Mouse (Mus musculus) lung, embryonic 14.5 days (tissue): ENCODE data around the gene Dhdh. TPM values are rescaled to one million over a fixed set of nuclear protein-coding genes. Genes with fewer than 3 reads are reported as not detected.
"Not testable (repeated sequence)": the region's sequence is repeated elsewhere in the genome, so short reads cannot be mapped to it uniquely, and the experiment has no call there.

Experiments used
- ATAC-seq: fragments of 200-750 bp; cut with Nextera tagmentation; 2 replicates; pipeline ENCODE4 v1.8.0; 2017; ENCODE audit warnings: mild to moderate bottlenecking, moderate TSS enrichment, moderate library complexity; ENCODE audit not compliant: insufficient read depth
- DNase-seq: peaks from one replicate; pipeline ENCODE4 v3.0.0-alpha.2; 2015
- H3K27ac ChIP-seq: fragments of 300-500 bp; sonication (generic); 2 replicates; pipeline ENCODE4 v1.5.1; 2014; ENCODE audit warnings: low read depth, mild to moderate bottlenecking, moderate library complexity
- H3K27me3 ChIP-seq: fragments of 300-500 bp; sonication (generic); 2 replicates; pipeline ENCODE4 v1.6.1; 2014; ENCODE audit warnings: low read length, control low read depth; ENCODE audit not compliant: insufficient read depth
- H3K36me3 ChIP-seq: fragments of 300-500 bp; sonication (generic); 2 replicates; pipeline ENCODE4 v1.6.1; 2014; ENCODE audit warnings: control low read depth; ENCODE audit not compliant: insufficient read depth
- H3K4me1 ChIP-seq: fragments of 300-500 bp; sonication (generic); 2 replicates; pipeline ENCODE4 v1.6.1; 2014; ENCODE audit warnings: antibody characterized with exemption, control low read depth; ENCODE audit not compliant: insufficient read depth
- H3K4me2 ChIP-seq: fragments of 300-500 bp; sonication (generic); 2 replicates; pipeline ENCODE4 v1.6.1; 2014; ENCODE audit warnings: mild to moderate bottlenecking
- H3K4me3 ChIP-seq: fragments of 300-500 bp; sonication (generic); 2 replicates; pipeline ENCODE4 v1.5.1; 2014; ENCODE audit warnings: low read depth, low read length
- H3K9ac ChIP-seq: fragments of 300-500 bp; sonication (generic); 2 replicates; pipeline ENCODE4 v1.6.1; 2014
- H3K9me3 ChIP-seq: fragments of 300-500 bp; sonication (generic); 2 replicates; pipeline ENCODE4 v1.6.1; 2016; ENCODE audit warnings: low read depth, low read length, control low read depth
- CTCF ChIP-seq: IDR thresholded peaks from 2 replicates; pipeline ENCODE4 v1.5.1; 2016; ENCODE audit warnings: antibody characterized with exemption, low read depth
- WGBS: fragments of 180-500 bp; shearing (Covaris S2); extraction: QIAGEN DNeasy Blood & Tissue Kit; methylation state at CpG from one replicate; pipeline ENCODE4 v1.1.7; 2014; 5-methylcytosine and 5-hydroxymethylcytosine counted together
- polyA plus RNA-seq: library from polyadenylated mRNA; unstranded; fragments of >200 nt; fragmentation: Nextera tagmentation; extraction: Ambion mirVana; gene quantifications from 2 replicates; pipeline ENCODE4 v1.2.1, GENCODE M21; 2014

The Dhdh gene
- polyA plus RNA-seq, 1 experiment from 2014 or later = 3.0 TPM

DNA sequence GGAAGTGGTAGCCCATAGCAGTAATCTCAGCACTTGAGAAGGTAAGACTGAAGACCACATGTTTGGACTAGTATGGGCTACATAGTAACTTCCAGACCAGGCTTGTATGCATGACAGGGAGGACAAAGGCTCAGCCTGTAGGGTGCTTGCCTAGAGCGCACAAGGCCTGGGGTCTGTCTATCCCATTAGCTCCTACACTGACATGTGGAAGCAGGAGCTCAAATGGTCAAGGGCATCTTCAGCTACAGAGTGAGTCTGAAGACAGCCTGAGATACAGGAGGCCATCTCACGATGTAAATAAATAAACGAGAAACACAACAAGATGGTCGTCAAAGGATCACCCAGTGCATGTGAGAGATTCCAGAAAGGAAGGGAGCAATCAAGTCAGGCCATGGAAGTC, 26.3 kb downstream of the Dhdh start:
- H3K4me1 ChIP-seq = peaks cover 23% of the 10 kb centered on the region
- H3K27ac ChIP-seq = no peak overlapping the region

DNA sequence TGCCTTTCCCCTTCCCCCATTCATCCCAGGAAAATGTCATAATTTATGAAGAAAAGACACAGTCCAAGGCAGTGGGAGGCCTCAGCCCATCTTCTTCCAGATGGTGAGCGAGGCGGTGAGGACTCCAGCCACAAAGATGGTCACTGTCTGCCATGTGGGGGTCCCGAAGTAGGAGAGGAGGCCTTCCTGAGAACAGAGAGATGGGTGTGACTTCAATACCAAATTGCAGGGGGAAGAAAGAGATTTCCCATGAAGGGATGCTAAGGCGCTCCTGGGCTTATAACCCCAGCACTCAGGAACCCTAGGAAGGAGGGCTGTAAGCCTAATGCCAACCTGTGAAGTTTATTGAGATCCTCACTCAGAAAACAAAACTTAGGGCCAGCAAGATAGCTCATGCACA, 26.8 kb downstream of the Dhdh start:
- H3K9ac ChIP-seq = no peak overlapping the region
- DNase-seq = no peak
- H3K27ac ChIP-seq = peak overlapping the region; percentile 21; the same call in 1 of the 2 replicates
- H3K4me2 ChIP-seq = 0 out of 2 replicates have a peak overlapping the region, but pooled peaks have one; percentile 25
- 80% methylated on average over 4 of the region's 4 CpGs for WGBS
- no peak for TF ChIP-seq CTCF
- no peaks in the 10 kb centered on the region for H3K27me3 ChIP-seq
- no peak for ATAC-seq
- H3K36me3 ChIP-seq = peaks cover 62% of the 10 kb centered on the region
- peaks cover 23% of the 10 kb centered on the region for H3K4me1 ChIP-seq
- H3K9me3 ChIP-seq = no peaks in the 10 kb centered on the region
- H3K4me3 ChIP-seq = no peak overlapping the region

More for the DNA sequence above, 26.3 kb downstream of the Dhdh start:
- Histone ChIP-seq H3K9ac (no peak overlapping the region), H3K4me3 (no peak overlapping the region), H3K27me3 (no peaks in the 10 kb centered on the region), H3K36me3 (peaks cover 56% of the 10 kb centered on the region), H3K4me2 (no peak overlapping the region), H3K9me3 (no peaks in the 10 kb centered on the region)
- DNase-seq (no peak), ATAC-seq (no peak)
- 81% methylated on average over 4 of the region's 4 CpGs for WGBS
- no peak for TF ChIP-seq CTCF

DNA sequence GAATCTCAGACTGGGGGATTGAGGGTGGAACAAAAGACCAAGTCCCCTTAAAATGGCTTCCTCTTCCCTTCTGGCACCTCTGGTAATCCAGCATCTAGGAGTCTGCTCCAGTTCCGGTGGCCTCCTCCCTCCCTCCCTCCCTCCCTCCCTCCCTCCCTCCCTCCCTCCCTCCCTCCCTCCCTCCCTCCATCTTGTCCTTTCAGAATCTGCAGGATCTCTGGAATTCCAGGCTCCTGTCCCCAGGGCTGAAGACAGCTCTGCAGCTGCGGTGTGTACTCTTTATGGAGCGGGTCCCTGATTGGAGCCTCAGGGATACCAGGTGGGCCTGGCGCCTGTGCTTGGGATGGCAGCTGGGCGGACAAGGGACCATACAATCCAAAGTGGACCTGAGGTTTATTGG, 27.3 kb downstream of the Dhdh start:
- H3K4me1 ChIP-seq = peaks cover 23% of the 10 kb centered on the region
- peak overlapping the region; percentile 66 for H3K4me2 ChIP-seq
- DNase-seq = no peak
- H3K9ac ChIP-seq = peak overlapping the region; percentile 90
- no peak for TF ChIP-seq CTCF
- no peaks in the 10 kb centered on the region for H3K9me3 ChIP-seq
- 38% methylated on average over 5 of the region's 5 CpGs for WGBS
- peak overlapping the region; percentile 93 for H3K27ac ChIP-seq
- peaks cover 66% of the 10 kb centered on the region for H3K36me3 ChIP-seq
- no peaks in the 10 kb centered on the region for H3K27me3 ChIP-seq
- no peak overlapping the region for H3K4me3 ChIP-seq
- ATAC-seq = no peak

GRCm38 (mm10) chr7:45460860-45461314, 27.7 kb downstream of the Dhdh start:
- H3K4me1 ChIP-seq = peaks cover 23% of the 10 kb centered on the region
- H3K4me2 ChIP-seq = peak overlapping the region; percentile 66
- peak overlapping the region; percentile 90 for H3K9ac ChIP-seq
- WGBS = 10% methylated on average over 13 of the region's 13 CpGs
- H3K27ac ChIP-seq = peak overlapping the region; percentile 93
- TF ChIP-seq CTCF = no peak
- peak overlapping the region; percentile 51 for H3K4me3 ChIP-seq
- H3K9me3 ChIP-seq = no peaks in the 10 kb centered on the region
- ATAC-seq (peak; percentile 30; the same call in 1 of the 2 replicates), DNase-seq (peak; percentile 87)
- peaks cover 69% of the 10 kb centered on the region for H3K36me3 ChIP-seq
- no peaks in the 10 kb centered on the region for H3K27me3 ChIP-seq

- Histone ChIP-seq H3K9ac (peak overlapping the region; percentile 90), H3K36me3 (peaks cover 68% of the 10 kb centered on the region)
- no peak for TF ChIP-seq CTCF
These were observed 28.2 kb downstream of the Dhdh start for GRCm38 (mm10) chr7:45460377-45460776.

GRCm38 (mm10) chr7:45459564-45460140, 29.0 kb downstream of the Dhdh start, which contains the start of gene Ftl1:
TSS of gene Ftl1 (minus strand) at chr7:45459884.
- Histone ChIP-seq H3K9ac (peak within 1 kb of the TSS; percentile 90), H3K36me3 (peaks cover 68% of the 10 kb centered on the region), H3K4me3 (peak within 1 kb of the TSS; percentile 51), H3K27ac (peak within 1 kb of the TSS; percentile 96), H3K4me2 (peak within 1 kb of the TSS; percentile 83), H3K4me1 (peaks cover 23% of the 10 kb centered on the region)
- not testable (repeated sequence) for H3K27me3 ChIP-seq, H3K9me3 ChIP-seq
- DNase-seq = peak; percentile 99
- WGBS = under 1% methylated on average over 31 of the region's 37 CpGs
- ATAC-seq = peak; percentile 94

More at GRCm38 (mm10) chr7:45460377-45460776, 28.2 kb downstream of the Dhdh start:
- ATAC-seq = 0 out of 2 replicates have a peak, but pooled peaks have one; percentile 3
- DNase-seq = peak; percentile 17
- peak overlapping the region; percentile 93 for H3K27ac ChIP-seq
- no peaks in the 10 kb centered on the region for H3K27me3 ChIP-seq
- H3K9me3 ChIP-seq = no peaks in the 10 kb centered on the region
- peaks cover 23% of the 10 kb centered on the region for H3K4me1 ChIP-seq
- peak overlapping the region; percentile 66 for H3K4me2 ChIP-seq
- 62% methylated on average over 7 of the region's 7 CpGs for WGBS
- peak overlapping the region; percentile 51 for H3K4me3 ChIP-seq

DNA sequence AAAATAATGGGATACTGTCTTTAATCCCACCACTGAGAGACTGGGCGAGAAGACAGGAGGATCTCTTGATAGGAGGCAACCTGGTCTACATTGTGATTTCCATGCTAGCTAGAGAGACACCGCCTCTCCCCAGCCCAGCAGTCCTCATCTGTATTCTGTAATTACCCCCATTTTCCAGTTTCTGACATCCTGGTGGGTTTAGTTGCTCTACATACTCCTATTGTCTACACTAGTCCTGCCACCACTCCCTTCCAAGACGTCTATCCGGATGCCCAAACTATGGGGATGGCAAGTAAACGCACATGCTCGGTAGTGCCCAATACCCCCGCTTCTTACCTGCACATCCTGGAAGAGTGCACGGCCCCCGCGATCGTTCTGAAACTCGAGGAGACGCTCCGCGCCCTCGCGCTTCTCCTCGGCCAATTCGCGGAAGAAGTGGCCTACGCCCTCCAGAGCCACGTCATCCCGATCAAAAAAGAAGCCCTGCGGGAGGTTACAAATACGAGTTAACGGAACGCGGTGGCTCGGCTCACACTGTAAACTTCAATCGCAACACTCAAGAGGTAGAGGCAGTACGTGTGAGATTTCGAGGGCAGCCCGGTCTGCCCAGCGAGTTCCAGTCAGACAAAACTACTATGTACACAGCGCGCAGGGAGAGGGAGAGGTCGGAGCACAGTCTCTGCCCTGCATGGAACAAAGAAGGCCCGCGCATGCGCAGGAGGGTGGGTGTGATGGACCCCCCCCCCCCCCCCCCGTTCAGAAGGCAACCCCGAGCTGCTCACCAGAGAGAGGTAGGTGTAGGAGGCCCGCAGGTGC, 29.6 kb downstream of the Dhdh start:
- WGBS = under 1% methylated on average over 39 of the region's 43 CpGs
- H3K27ac ChIP-seq = peak overlapping the region; percentile 96
- peak overlapping the region; percentile 90 for H3K9ac ChIP-seq
- no peak for TF ChIP-seq CTCF
- H3K27me3 ChIP-seq = no peaks in the 10 kb centered on the region
- H3K9me3 ChIP-seq = no peaks in the 10 kb centered on the region
- peak; percentile 75 for ATAC-seq
- H3K36me3 ChIP-seq = peaks cover 68% of the 10 kb centered on the region
- peak overlapping the region; percentile 83 for H3K4me2 ChIP-seq
- peak overlapping the region; percentile 51 for H3K4me3 ChIP-seq
- peak; percentile 91 for DNase-seq
- peaks cover 23% of the 10 kb centered on the region for H3K4me1 ChIP-seq
